Mouse (Mus musculus) hindbrain, embryonic 13.5 days (tissue): ENCODE measurements around the gene Ccdc148. TPM values are rescaled to one million over a fixed set of nuclear protein-coding genes. Genes with fewer than 3 reads are reported as not detected.

Source experiments
- ATAC-seq: fragments of 200-750 bp; cut with Nextera tagmentation; 2 replicates; pipeline ENCODE4 v1.8.0; 2017; ENCODE audit warnings: moderate TSS enrichment; ENCODE audit not compliant: low FRiP score
- H3K27ac ChIP-seq: fragments of 300-500 bp; sonication (generic); 2 replicates; pipeline ENCODE4 v1.5.1; 2015; ENCODE audit warnings: inconsistent platforms, mild to moderate bottlenecking, moderate library complexity
- H3K27me3 ChIP-seq: fragments of 300-500 bp; sonication (generic); 2 replicates; pipeline ENCODE4 v1.6.1; 2015; ENCODE audit warnings: mild to moderate bottlenecking, inconsistent platforms
- H3K36me3 ChIP-seq: fragments of 300-500 bp; sonication (generic); 2 replicates; pipeline ENCODE4 v1.6.1; 2015; ENCODE audit warnings: mild to moderate bottlenecking, inconsistent platforms
- H3K4me1 ChIP-seq: fragments of 300-500 bp; sonication (generic); replicated peaks from 2 replicates; pipeline ENCODE4 v1.6.1; 2015; ENCODE audit warnings: inconsistent platforms
- H3K4me2 ChIP-seq: fragments of 300-500 bp; sonication (generic); 2 replicates; pipeline ENCODE4 v1.6.1; 2015; ENCODE audit warnings: inconsistent platforms, mild to moderate bottlenecking, moderate library complexity
- H3K4me3 ChIP-seq: fragments of 300-500 bp; sonication (generic); 2 replicates; pipeline ENCODE4 v1.5.1; 2015; ENCODE audit warnings: mild to moderate bottlenecking, inconsistent platforms
- H3K9ac ChIP-seq: fragments of 300-500 bp; sonication (generic); 2 replicates; pipeline ENCODE4 v1.6.1; 2015; ENCODE audit warnings: mild to moderate bottlenecking, inconsistent platforms
- H3K9me3 ChIP-seq: fragments of 300-500 bp; sonication (generic); 2 replicates; pipeline ENCODE4 v1.6.1; 2016; ENCODE audit warnings: inconsistent platforms
- WGBS: fragments of 180-500 bp; shearing (Covaris S2); methylation state at CpG from one replicate; pipeline ENCODE4 v1.1.7; 2015; 5-methylcytosine and 5-hydroxymethylcytosine counted together
- polyA plus RNA-seq: library from polyadenylated mRNA; unstranded; fragments of >200 nt; fragmentation: Nextera tagmentation; extraction: Ambion mirVana; gene quantifications from 2 replicates; pipeline ENCODE4 v1.2.1, GENCODE M21; 2015

Gene Ccdc148
- polyA plus RNA-seq, 1 experiment from 2014 or later: 4.3 TPM

DNA sequence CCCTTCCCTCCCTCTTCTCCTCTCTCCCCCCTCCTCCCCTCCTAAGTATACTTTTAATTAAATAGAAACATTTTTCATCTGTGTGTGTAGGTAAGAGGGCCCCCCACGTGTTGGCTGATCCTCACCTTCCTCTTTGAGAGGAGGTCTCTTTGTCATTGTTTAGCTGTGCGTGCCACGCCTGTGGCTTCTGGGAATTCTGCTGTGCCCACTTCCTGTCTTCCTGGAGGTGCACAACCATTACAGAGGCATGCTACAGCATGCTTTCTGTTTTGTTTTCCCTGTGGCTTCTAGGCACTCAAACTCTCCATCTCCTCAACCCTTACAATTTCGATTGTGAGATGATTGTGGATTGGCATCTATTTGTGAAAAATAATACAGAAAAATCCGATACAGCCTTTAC, 11.1 kb upstream of the Ccdc148 start:
- H3K27me3 ChIP-seq: no peaks in the 10 kb centered on the region
- 84% methylated on average over 5 of the region's 5 CpGs for WGBS

GRCm38 (mm10) chr2:59170593-59170992, 10.1 kb upstream of the Ccdc148 start:
- Histone ChIP-seq H3K36me3 (no peaks in the 10 kb centered on the region), H3K27ac (no peak overlapping the region), H3K4me1 (no peaks in the 10 kb centered on the region), H3K9me3 (no peaks in the 10 kb centered on the region), H3K4me3 (no peak overlapping the region), H3K4me2 (no peak overlapping the region), H3K27me3 (no peaks in the 10 kb centered on the region), H3K9ac (no peak overlapping the region)
- 95% methylated on average over 5 of the region's 5 CpGs for WGBS
- ATAC-seq: no peak

More for the DNA sequence above, 11.1 kb upstream of the Ccdc148 start:
- H3K4me1 ChIP-seq: 0 out of 2 replicates have a peak, but pooled peaks cover 2% of the 10 kb centered on the region
- H3K9me3 ChIP-seq: no peaks in the 10 kb centered on the region
- no peak overlapping the region for H3K9ac ChIP-seq
- no peak overlapping the region for H3K27ac ChIP-seq
- no peaks in the 10 kb centered on the region for H3K36me3 ChIP-seq
- ATAC-seq: no peak
- no peak overlapping the region for H3K4me2 ChIP-seq
- no peak overlapping the region for H3K4me3 ChIP-seq

- H3K27ac ChIP-seq: no peak overlapping the region
- 84% methylated on average over 3 of the region's 3 CpGs for WGBS
Measured at GRCm38 (mm10) chr2:59170208-59170589, 9.7 kb upstream of the Ccdc148 start.

DNA sequence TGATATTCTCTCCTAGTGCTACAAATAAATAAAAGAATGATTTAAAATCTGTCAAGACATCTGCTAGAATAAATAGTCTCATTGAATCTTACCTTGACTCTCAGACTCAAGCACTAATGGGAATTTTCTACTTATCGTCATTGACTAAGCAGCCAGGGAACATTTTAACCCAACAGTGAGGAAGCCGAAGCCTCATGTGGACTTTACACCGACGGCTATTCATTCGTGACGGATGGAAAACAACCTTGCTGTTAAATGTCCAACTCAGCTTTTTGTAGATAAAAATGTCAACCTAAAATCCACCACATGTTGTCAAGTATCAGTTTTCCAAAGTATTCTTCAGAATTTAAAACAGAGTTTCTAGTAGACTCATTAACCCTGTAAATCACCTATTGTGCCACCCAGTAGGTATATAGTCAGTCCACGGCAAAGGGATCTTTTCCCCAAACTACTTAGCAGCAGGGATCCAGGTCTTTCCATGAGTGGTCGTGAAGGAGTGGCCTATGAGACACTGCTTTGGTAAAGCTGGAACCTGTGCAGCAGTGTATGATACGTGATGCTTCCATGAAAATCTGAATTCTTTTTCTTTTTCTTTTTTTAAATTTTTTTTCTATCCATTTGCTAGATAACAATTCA, 9.2 kb upstream of the Ccdc148 start:
- Histone ChIP-seq H3K9me3 (no peaks in the 10 kb centered on the region), H3K4me3 (no peak overlapping the region), H3K9ac (no peak overlapping the region), H3K4me1 (no peaks in the 10 kb centered on the region), H3K4me2 (no peak overlapping the region), H3K36me3 (no peaks in the 10 kb centered on the region), H3K27ac (no peak overlapping the region), H3K27me3 (no peaks in the 10 kb centered on the region)
- 80% methylated on average over 9 of the region's 9 CpGs for WGBS
- ATAC-seq: no peak

More at GRCm38 (mm10) chr2:59170208-59170589, 9.7 kb upstream of the Ccdc148 start:
- Histone ChIP-seq H3K4me2 (no peak overlapping the region), H3K4me3 (no peak overlapping the region), H3K27me3 (no peaks in the 10 kb centered on the region), H3K9me3 (no peaks in the 10 kb centered on the region), H3K4me1 (no peaks in the 10 kb centered on the region), H3K36me3 (no peaks in the 10 kb centered on the region), H3K9ac (no peak overlapping the region)
- ATAC-seq: no peak

- no peak overlapping the region for H3K4me2 ChIP-seq
- no peaks in the 10 kb centered on the region for H3K36me3 ChIP-seq
- no peak overlapping the region for H3K4me3 ChIP-seq
- H3K9me3 ChIP-seq: no peaks in the 10 kb centered on the region
- H3K9ac ChIP-seq: no peak overlapping the region
- WGBS: 87% methylated on average over 4 of the region's 4 CpGs
- peaks cover 13% of the 10 kb centered on the region for H3K4me1 ChIP-seq
- H3K27me3 ChIP-seq: no peaks in the 10 kb centered on the region
- H3K27ac ChIP-seq: no peak overlapping the region
- ATAC-seq: no peak
Measured at GRCm38 (mm10) chr2:59167830-59168229, 7.3 kb upstream of the Ccdc148 start.

DNA sequence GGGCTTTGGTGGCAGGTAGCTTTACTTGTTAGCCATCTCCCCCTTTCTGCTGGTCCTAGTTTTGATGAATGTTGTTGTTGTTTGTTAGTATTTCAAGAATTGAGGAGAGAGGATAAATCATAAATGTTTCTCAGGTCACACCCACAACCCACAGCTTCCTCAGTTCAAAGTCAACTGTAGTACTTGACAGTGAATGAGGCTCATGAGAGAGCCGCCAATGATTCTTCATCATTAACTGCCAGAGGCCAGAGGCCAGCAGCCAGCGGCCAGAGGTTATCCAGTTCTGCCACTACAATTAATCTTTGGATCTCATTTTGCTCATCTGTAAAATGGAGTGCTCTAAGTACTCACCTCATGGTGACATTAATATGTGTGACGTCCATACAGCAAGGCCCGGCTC, 6.5 kb upstream of the Ccdc148 start:
- no peaks in the 10 kb centered on the region for H3K27me3 ChIP-seq
- ATAC-seq: no peak
- peaks cover 18% of the 10 kb centered on the region for H3K4me1 ChIP-seq
- H3K4me2 ChIP-seq: no peak overlapping the region
- no peak overlapping the region for H3K27ac ChIP-seq
- H3K36me3 ChIP-seq: no peaks in the 10 kb centered on the region
- H3K9me3 ChIP-seq: no peaks in the 10 kb centered on the region
- H3K9ac ChIP-seq: no peak overlapping the region
- no peak overlapping the region for H3K4me3 ChIP-seq
- 86% methylated on average over 4 of the region's 4 CpGs for WGBS

DNA sequence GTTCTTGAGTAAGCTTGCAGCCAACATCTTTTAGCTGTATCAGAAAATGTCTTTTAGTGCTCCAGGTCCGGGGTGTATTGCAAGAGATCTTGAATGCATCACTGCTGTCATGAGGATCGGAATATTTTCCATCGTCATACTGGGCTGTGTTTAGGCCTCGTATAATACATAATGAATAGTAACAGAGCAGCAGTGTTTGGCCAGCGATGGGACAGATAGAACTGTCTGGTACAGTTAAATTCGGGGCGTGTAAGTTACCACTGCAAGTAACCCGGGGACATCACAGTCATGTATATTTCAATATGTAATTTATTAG, 1.8 kb upstream of the Ccdc148 start:
- Histone ChIP-seq H3K27me3 (no peaks in the 10 kb centered on the region), H3K4me1 (peaks cover 23% of the 10 kb centered on the region), H3K36me3 (no peaks in the 10 kb centered on the region), H3K9me3 (no peaks in the 10 kb centered on the region), H3K4me3 (peak overlapping the region; percentile 94), H3K27ac (peak overlapping the region; percentile 89; the same call in 1 of the 2 replicates), H3K9ac (peak overlapping the region; percentile 88), H3K4me2 (peak overlapping the region; percentile 76)
- ATAC-seq: no peak
- 29% methylated on average over 8 of the region's 8 CpGs for WGBS

GRCm38 (mm10) chr2:59161441-59162284, 1.2 kb upstream of the Ccdc148 start:
- ATAC-seq: peak; percentile 76
- H3K4me2 ChIP-seq: peak overlapping the region; percentile 76
- no peaks in the 10 kb centered on the region for H3K9me3 ChIP-seq
- H3K9ac ChIP-seq: peak overlapping the region; percentile 88
- H3K27me3 ChIP-seq: no peaks in the 10 kb centered on the region
- peaks cover 23% of the 10 kb centered on the region for H3K4me1 ChIP-seq
- H3K27ac ChIP-seq: peak overlapping the region; percentile 89
- no peaks in the 10 kb centered on the region for H3K36me3 ChIP-seq
- peak overlapping the region; percentile 94 for H3K4me3 ChIP-seq
- under 1% methylated on average over 70 of the region's 74 CpGs for WGBS

DNA sequence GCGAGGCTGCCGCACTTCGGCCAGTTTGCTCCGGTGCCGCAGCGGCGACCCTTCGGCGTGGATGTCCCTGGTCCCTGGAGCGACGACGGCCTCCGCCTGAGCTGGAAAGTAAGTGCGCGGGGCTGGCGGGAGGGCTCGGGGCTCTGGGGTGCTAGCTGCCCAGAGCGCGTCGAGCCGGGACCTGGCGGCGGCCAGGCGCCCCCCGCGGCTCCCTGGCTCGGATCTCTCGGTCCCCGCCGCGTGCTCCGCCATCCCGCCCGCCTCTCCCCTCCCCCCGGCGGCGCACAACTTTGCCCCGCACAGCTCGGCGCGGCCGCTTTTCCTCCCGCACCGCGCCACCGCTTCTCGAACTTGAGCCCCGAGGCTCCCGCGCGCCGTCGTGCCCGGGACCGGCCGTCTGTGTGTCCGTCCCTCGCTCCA, 548 bp upstream of the Ccdc148 start:
- Histone ChIP-seq H3K4me3 (peak overlapping the region; percentile 94), H3K36me3 (no peaks in the 10 kb centered on the region), H3K9me3 (no peaks in the 10 kb centered on the region), H3K4me1 (peaks cover 23% of the 10 kb centered on the region), H3K4me2 (peak overlapping the region; percentile 76), H3K27ac (peak overlapping the region; percentile 89), H3K9ac (peak overlapping the region; percentile 88), H3K27me3 (no peaks in the 10 kb centered on the region)
- WGBS: under 1% methylated on average over 17 of the region's 58 CpGs
- peak; percentile 75 for ATAC-seq

GRCm38 (mm10) chr2:59159961-59160604, 400 bp downstream of the Ccdc148 start:
- Histone ChIP-seq H3K27ac (peak overlapping the region; percentile 32), H3K4me1 (peaks cover 23% of the 10 kb centered on the region), H3K4me3 (peak overlapping the region; percentile 94), H3K27me3 (no peaks in the 10 kb centered on the region), H3K4me2 (peak overlapping the region; percentile 76), H3K9me3 (no peaks in the 10 kb centered on the region), H3K9ac (peak overlapping the region; percentile 63), H3K36me3 (no peaks in the 10 kb centered on the region)
- peak; percentile 9 for ATAC-seq
- under 1% methylated on average over 16 of the region's 16 CpGs for WGBS

- H3K36me3 ChIP-seq: no peaks in the 10 kb centered on the region
- H3K4me3 ChIP-seq: no peak overlapping the region
- WGBS: 44% methylated on average over 2 of the region's 2 CpGs
- no peak overlapping the region for H3K9ac ChIP-seq
- ATAC-seq: no peak
- H3K27me3 ChIP-seq: no peaks in the 10 kb centered on the region
- H3K9me3 ChIP-seq: no peaks in the 10 kb centered on the region
- H3K27ac ChIP-seq: no peak overlapping the region
- peaks cover 13% of the 10 kb centered on the region for H3K4me1 ChIP-seq
- no peak overlapping the region for H3K4me2 ChIP-seq
Measured at GRCm38 (mm10) chr2:59158117-59158516, 2.4 kb downstream of the Ccdc148 start.

- Histone ChIP-seq H3K36me3 (no peaks in the 10 kb centered on the region), H3K4me2 (no peak overlapping the region), H3K4me1 (peaks cover 4% of the 10 kb centered on the region), H3K27ac (no peak overlapping the region), H3K27me3 (no peaks in the 10 kb centered on the region), H3K9ac (no peak overlapping the region), H3K4me3 (no peak overlapping the region), H3K9me3 (no peaks in the 10 kb centered on the region)
- no peak for ATAC-seq
Measured at GRCm38 (mm10) chr2:59155428-59155827, 5.1 kb downstream of the Ccdc148 start.
